Mouse (Mus musculus) neural tube, embryonic 15.5 days (tissue): ENCODE results near the gene Gm11985. TPM values are rescaled to one million over a fixed set of nuclear protein-coding genes. Genes with fewer than 3 reads are reported as not detected.

ENCODE experiments used
- ATAC-seq: fragments of 200-750 bp; cut with Nextera tagmentation; 2 replicates; pipeline ENCODE4 v1.8.0; 2017; ENCODE audit warnings: mild to moderate bottlenecking, moderate TSS enrichment, moderate library complexity; ENCODE audit not compliant: low FRiP score
- H3K27ac ChIP-seq: fragments of 300-500 bp; sonication (generic); replicated peaks from 2 replicates; pipeline ENCODE4 v1.5.1; 2015; ENCODE audit warnings: mild to moderate bottlenecking, inconsistent platforms
- H3K27me3 ChIP-seq: fragments of 300-500 bp; sonication (generic); replicated peaks from 2 replicates; pipeline ENCODE4 v1.6.1; 2015; ENCODE audit warnings: inconsistent platforms
- H3K36me3 ChIP-seq: fragments of 300-500 bp; sonication (generic); 2 replicates; pipeline ENCODE4 v1.6.1; 2015; ENCODE audit warnings: inconsistent platforms
- H3K4me1 ChIP-seq: fragments of 300-500 bp; sonication (generic); 2 replicates; pipeline ENCODE4 v1.6.1; 2015; ENCODE audit warnings: inconsistent platforms
- H3K4me2 ChIP-seq: fragments of 300-500 bp; sonication (generic); 2 replicates; pipeline ENCODE4 v1.6.1; 2015; ENCODE audit warnings: inconsistent platforms, mild to moderate bottlenecking, moderate library complexity
- H3K4me3 ChIP-seq: fragments of 300-500 bp; sonication (generic); replicated peaks from 2 replicates; pipeline ENCODE4 v1.5.1; 2015; ENCODE audit warnings: mild to moderate bottlenecking, inconsistent platforms
- H3K9ac ChIP-seq: fragments of 300-500 bp; sonication (generic); replicated peaks from 2 replicates; pipeline ENCODE4 v1.6.1; 2015; ENCODE audit warnings: mild to moderate bottlenecking, inconsistent platforms
- H3K9me3 ChIP-seq: fragments of 300-500 bp; sonication (generic); replicated peaks from 2 replicates; pipeline ENCODE4 v1.6.1; 2016; ENCODE audit warnings: inconsistent platforms
- WGBS: fragments of 180-500 bp; shearing (Covaris S2); methylation state at CpG from one replicate; pipeline ENCODE4 v1.1.7; 2015; ENCODE audit warnings: mixed read lengths; 5-methylcytosine and 5-hydroxymethylcytosine counted together
- polyA plus RNA-seq: library from polyadenylated mRNA; unstranded; fragments of >200 nt; fragmentation: Nextera tagmentation; extraction: Ambion mirVana; gene quantifications from 2 replicates; pipeline ENCODE4 v1.2.1, GENCODE M21; 2015

Gm11985 gene
- polyA plus RNA-seq, 1 experiment from 2014 or later, result not detected

- whole genome bisulfite sequencing, result 86% methylated on average over 8 of the region's 8 CpGs
- no peak overlapping the region for H3K4me2 ChIP-seq
- peaks cover 49% of the 10 kb centered on the region for H3K36me3 ChIP-seq
- no peak overlapping the region for H3K9ac ChIP-seq
- H3K4me3 ChIP-seq, result no peak overlapping the region
- ATAC-seq, result no peak
- no peaks in the 10 kb centered on the region for H3K27me3 ChIP-seq
- H3K4me1 ChIP-seq, result no peaks in the 10 kb centered on the region
- no peak overlapping the region for H3K27ac ChIP-seq
- H3K9me3 ChIP-seq, result no peaks in the 10 kb centered on the region
These were observed 37.9 kb downstream of the Gm11985 start for GRCm38 (mm10) chr11:7150511-7150910.

GRCm38 (mm10) chr11:7149471-7149870, 38.9 kb downstream of the Gm11985 start:
- H3K9ac ChIP-seq, result no peak overlapping the region
- no peak overlapping the region for H3K27ac ChIP-seq
- ATAC-seq, result no peak
- no peak overlapping the region for H3K4me2 ChIP-seq
- H3K36me3 ChIP-seq, result peaks cover 56% of the 10 kb centered on the region
- no peaks in the 10 kb centered on the region for H3K4me1 ChIP-seq
- no peak overlapping the region for H3K4me3 ChIP-seq
- 85% methylated on average over 7 of the region's 7 CpGs for WGBS
- no peaks in the 10 kb centered on the region for H3K27me3 ChIP-seq
- H3K9me3 ChIP-seq, result no peaks in the 10 kb centered on the region

- H3K36me3 ChIP-seq, result peaks cover 51% of the 10 kb centered on the region
- WGBS, result 93% methylated on average over 7 of the region's 7 CpGs
- H3K27ac ChIP-seq, result no peak overlapping the region
- no peak for ATAC-seq
- H3K4me2 ChIP-seq, result no peak overlapping the region
- no peak overlapping the region for H3K9ac ChIP-seq
- H3K9me3 ChIP-seq, result no peaks in the 10 kb centered on the region
- no peaks in the 10 kb centered on the region for H3K27me3 ChIP-seq
- H3K4me3 ChIP-seq, result no peak overlapping the region
- H3K4me1 ChIP-seq, result no peaks in the 10 kb centered on the region
These were observed 40.4 kb downstream of the Gm11985 start for GRCm38 (mm10) chr11:7147945-7148344.

GRCm38 (mm10) chr11:7147536-7147935, 40.8 kb downstream of the Gm11985 start:
- Histone ChIP-seq H3K27ac (no peak overlapping the region), H3K9ac (no peak overlapping the region), H3K36me3 (peaks cover 49% of the 10 kb centered on the region), H3K4me3 (no peak overlapping the region), H3K27me3 (no peaks in the 10 kb centered on the region), H3K4me2 (no peak overlapping the region), H3K4me1 (no peaks in the 10 kb centered on the region), H3K9me3 (no peaks in the 10 kb centered on the region)
- 91% methylated on average over 8 of the region's 8 CpGs for WGBS
- ATAC-seq, result no peak

GRCm38 (mm10) chr11:7145221-7145620, 43.1 kb downstream of the Gm11985 start:
- H3K9me3 ChIP-seq, result no peaks in the 10 kb centered on the region
- H3K4me2 ChIP-seq, result no peak overlapping the region
- no peak for ATAC-seq
- H3K27me3 ChIP-seq, result no peaks in the 10 kb centered on the region
- no peak overlapping the region for H3K4me3 ChIP-seq
- H3K27ac ChIP-seq, result no peak overlapping the region
- H3K4me1 ChIP-seq, result no peaks in the 10 kb centered on the region
- H3K36me3 ChIP-seq, result peaks cover 39% of the 10 kb centered on the region
- no peak overlapping the region for H3K9ac ChIP-seq
- WGBS, result 86% methylated on average over 4 of the region's 4 CpGs

GRCm38 (mm10) chr11:7144369-7144768, 44.0 kb downstream of the Gm11985 start:
- Histone ChIP-seq H3K27me3 (no peaks in the 10 kb centered on the region), H3K36me3 (peaks cover 46% of the 10 kb centered on the region), H3K4me1 (no peaks in the 10 kb centered on the region), H3K9ac (no peak overlapping the region), H3K9me3 (no peaks in the 10 kb centered on the region), H3K4me2 (no peak overlapping the region), H3K4me3 (no peak overlapping the region), H3K27ac (no peak overlapping the region)
- no peak for ATAC-seq
- WGBS, result 92% methylated on average over 11 of the region's 11 CpGs

GRCm38 (mm10) chr11:7142725-7143124, 45.6 kb downstream of the Gm11985 start:
- 57% methylated on average over 3 of the region's 3 CpGs for WGBS
- Histone ChIP-seq H3K9ac (no peak overlapping the region), H3K4me2 (no peak overlapping the region), H3K4me1 (no peaks in the 10 kb centered on the region), H3K9me3 (no peaks in the 10 kb centered on the region), H3K27me3 (no peaks in the 10 kb centered on the region), H3K4me3 (no peak overlapping the region), H3K27ac (no peak overlapping the region), H3K36me3 (peaks cover 54% of the 10 kb centered on the region)
- no peak for ATAC-seq

- no peak for ATAC-seq
These were observed 47.9 kb downstream of the Gm11985 start for GRCm38 (mm10) chr11:7140449-7140848.

GRCm38 (mm10) chr11:7138370-7138769, 50.0 kb downstream of the Gm11985 start:
- Histone ChIP-seq H3K27me3 (no peaks in the 10 kb centered on the region), H3K36me3 (peaks cover 25% of the 10 kb centered on the region), H3K4me1 (0 out of 2 replicates have a peak, but pooled peaks cover 7% of the 10 kb centered on the region), H3K4me3 (no peak overlapping the region), H3K9ac (no peak overlapping the region), H3K4me2 (no peak overlapping the region), H3K9me3 (no peaks in the 10 kb centered on the region), H3K27ac (no peak overlapping the region)
- no peak for ATAC-seq
- WGBS, result 88% methylated on average over 8 of the region's 8 CpGs

More at GRCm38 (mm10) chr11:7140449-7140848, 47.9 kb downstream of the Gm11985 start:
- Histone ChIP-seq H3K9me3 (no peaks in the 10 kb centered on the region), H3K27me3 (no peaks in the 10 kb centered on the region), H3K4me3 (no peak overlapping the region), H3K4me2 (no peak overlapping the region), H3K4me1 (0 out of 2 replicates have a peak, but pooled peaks cover 5% of the 10 kb centered on the region), H3K36me3 (peaks cover 35% of the 10 kb centered on the region), H3K9ac (no peak overlapping the region), H3K27ac (no peak overlapping the region)
- 93% methylated on average over 3 of the region's 3 CpGs for WGBS

- Histone ChIP-seq H3K9me3 (no peaks in the 10 kb centered on the region), H3K27ac (no peak overlapping the region), H3K27me3 (no peaks in the 10 kb centered on the region), H3K4me1 (0 out of 2 replicates have a peak, but pooled peaks cover 7% of the 10 kb centered on the region), H3K36me3 (peaks cover 25% of the 10 kb centered on the region), H3K4me3 (no peak overlapping the region), H3K4me2 (no peak overlapping the region), H3K9ac (no peak overlapping the region)
- no peak for ATAC-seq
- WGBS, result 93% methylated on average over 5 of the region's 5 CpGs
These were observed 52.0 kb downstream of the Gm11985 start for GRCm38 (mm10) chr11:7136246-7136855.

- H3K27ac ChIP-seq, result no peak overlapping the region; the same call in 1 of the 2 replicates
- WGBS, result 80% methylated on average over 9 of the region's 9 CpGs
- 0 out of 2 replicates have a peak, but pooled peaks cover 7% of the 10 kb centered on the region for H3K4me1 ChIP-seq
- H3K27me3 ChIP-seq, result no peaks in the 10 kb centered on the region
- peaks cover 29% of the 10 kb centered on the region for H3K36me3 ChIP-seq
- H3K9ac ChIP-seq, result no peak overlapping the region
- H3K4me2 ChIP-seq, result no peak overlapping the region
- no peak overlapping the region for H3K4me3 ChIP-seq
- no peak for ATAC-seq
- H3K9me3 ChIP-seq, result no peaks in the 10 kb centered on the region
These were observed 52.6 kb downstream of the Gm11985 start for GRCm38 (mm10) chr11:7135763-7136162.

- no peak overlapping the region for H3K9ac ChIP-seq
- H3K9me3 ChIP-seq, result no peaks in the 10 kb centered on the region
- H3K27ac ChIP-seq, result no peak overlapping the region
- H3K4me3 ChIP-seq, result no peak overlapping the region
- no peak overlapping the region for H3K4me2 ChIP-seq
- no peaks in the 10 kb centered on the region for H3K27me3 ChIP-seq
- H3K4me1 ChIP-seq, result 0 out of 2 replicates have a peak, but pooled peaks cover 7% of the 10 kb centered on the region
- peaks cover 33% of the 10 kb centered on the region for H3K36me3 ChIP-seq
- WGBS, result 55% methylated on average over 6 of the region's 6 CpGs
- ATAC-seq, result no peak
These were observed 53.1 kb downstream of the Gm11985 start for GRCm38 (mm10) chr11:7135301-7135700.
